Mouse (Mus musculus) spleen, adult 2 months (tissue): ENCODE data around the gene Kcnt1.

Source experiments
- CTCF ChIP-seq: fragments of 200-500 bp; IDR thresholded peaks from 2 replicates; pipeline ENCODE4 v1.5.1; 2011; ENCODE audit warnings: mild to moderate bottlenecking, inconsistent platforms; ENCODE audit not compliant: insufficient read depth, insufficient read length, insufficient replicate concordance; ENCODE audit errors: extremely low read depth
- POLR2A ChIP-seq: fragments of 200-500 bp; IDR thresholded peaks from 2 replicates; pipeline ENCODE4 v1.6.1; 2011; ENCODE audit warnings: low read depth, low read length, inconsistent platforms

DNA sequence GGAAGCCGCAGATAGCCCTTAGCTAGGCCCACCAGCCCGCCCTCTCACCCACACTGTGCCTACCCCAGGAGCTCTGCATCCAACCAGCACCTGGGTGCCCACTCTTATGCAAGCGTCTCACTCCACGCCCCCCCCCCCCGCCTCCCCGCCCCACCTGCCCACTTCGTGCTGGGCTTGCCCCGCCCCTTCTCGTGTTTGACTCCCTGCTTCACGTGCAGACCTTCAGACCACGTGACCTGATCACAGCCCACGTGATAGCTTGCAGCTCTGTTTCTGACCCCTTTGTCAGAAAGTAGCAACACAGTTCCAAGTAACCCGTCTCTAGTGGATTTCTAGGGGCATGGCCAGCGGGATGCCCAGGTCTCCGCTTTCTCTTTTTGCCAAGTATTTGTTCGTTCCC is 16.3 kb upstream of the Kcnt1 start, which contains the start of gene Sohlh1:
- TF ChIP-seq CTCF (no peak), POLR2A (no peak)
